In genomic region chr12:93684385-93684784, GRCm38 (mm10) we compare ENCODE assay signal across 16 mouse cellular contexts.
"Had no signal": no experiment of that assay in that cellular context is flagged by ENCODE, and none has a peak within 500 bp of the region (broad histone marks: within the 10 kb centered on the region; RNA-seq: fewer than 3 reads in every experiment).

No protein-coding gene starts in this region.

- H3K4me1 ChIP-seq: liver, embryonic 12.5 days; liver, embryonic 15.5 days had no signal

- H3K27ac ChIP-seq: left cerebral cortex, adult 2 months; liver, embryonic 12.5 days; liver, embryonic 15.5 days; macrophage had no signal

- H3K36me3 ChIP-seq: liver, embryonic 12.5 days; liver, embryonic 15.5 days had no signal

- H3K9me3 ChIP-seq: liver, embryonic 12.5 days; liver, embryonic 15.5 days had no signal

- H3K27me3 ChIP-seq: liver, embryonic 12.5 days; liver, embryonic 15.5 days had no signal

- H3K4me2 ChIP-seq: liver, embryonic 12.5 days; liver, embryonic 15.5 days; lung, embryonic 14.5 days; midbrain, embryonic 11.5 days had no signal

- H3K9ac ChIP-seq: liver, embryonic 12.5 days; liver, embryonic 15.5 days; lung, embryonic 14.5 days had no signal

- DNase-seq: kidney, adult 2 months; kidney, postnatal 36 days; layer of hippocampus, postnatal 36 days; left cerebral cortex, postnatal 4 days; liver; lung, embryonic 14.5 days; midbrain, embryonic 14.5 days; thymus, adult 18-20 months; thymus, postnatal 36 days had no signal

- H3K4me3 ChIP-seq: left cerebral cortex, adult 2 months; liver, embryonic 12.5 days; liver, embryonic 15.5 days had no signal

- ATAC-seq: intestine, postnatal 0 days; liver, embryonic 12.5 days; lung, postnatal 0 days had no signal
